Mouse (Mus musculus) liver, embryonic 14.5 days (tissue): ENCODE results near the gene Xpa.

ENCODE experiments used
- CTCF ChIP-seq: IDR thresholded peaks from 2 replicates; pipeline ENCODE4 v1.5.1; 2016; ENCODE audit warnings: antibody characterized with exemption, low read depth, control low read depth
- EP300 ChIP-seq: IDR thresholded peaks from 2 replicates; pipeline ENCODE4 v1.6.1; 2016; ENCODE audit warnings: antibody characterized with exemption, low read depth

GRCm38 (mm10) chr4:46185890-46186289 is 10.2 kb downstream of the Xpa start:
- TF ChIP-seq CTCF (no peak), EP300 (no peak)
